Mouse (Mus musculus) ES-Bruce4 (cell line): ENCODE measurements around the gene Frrs1.

Experiments
- CTCF ChIP-seq: IDR thresholded peaks from one replicate; pipeline ENCODE4 v1.8.1; 2011; ENCODE audit warnings: low read depth, low read length
- POLR2A ChIP-seq: IDR thresholded peaks from one replicate; pipeline ENCODE4 v1.8.1; 2011; ENCODE audit warnings: low read length; ENCODE audit not compliant: insufficient read depth

DNA sequence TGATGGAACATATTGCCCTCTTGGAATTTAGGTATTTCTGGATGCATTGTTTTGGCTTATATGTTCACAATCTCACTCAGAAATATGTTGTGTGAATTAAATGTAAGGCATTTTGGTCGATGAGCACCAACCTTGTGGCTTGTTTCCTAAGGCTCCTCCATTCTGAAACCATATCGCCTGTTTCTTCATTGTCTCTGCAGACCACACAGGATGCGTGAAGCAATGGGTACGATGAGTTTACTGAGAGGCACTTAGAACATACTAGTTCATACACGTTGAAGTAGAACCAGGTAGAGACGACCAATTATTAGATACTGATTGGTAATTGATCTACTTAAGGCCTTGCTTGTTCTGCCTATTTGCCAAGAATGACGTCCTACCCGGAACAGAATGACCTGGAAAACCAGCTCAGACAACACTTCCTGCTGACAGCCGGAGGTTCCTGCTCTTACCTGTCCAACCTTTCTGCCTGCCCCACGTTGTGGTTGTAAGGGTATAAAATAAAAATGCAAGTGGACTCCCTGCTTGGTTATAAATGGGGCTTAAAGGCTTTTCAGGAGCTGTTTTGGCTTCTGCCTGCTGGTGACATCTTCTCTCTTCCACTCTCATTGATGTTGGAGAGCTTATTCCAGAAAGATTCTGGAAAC lies 29.9 kb upstream of the Frrs1 start:
- no peak for TF ChIP-seq CTCF
- no peak for TF ChIP-seq POLR2A
